Mouse (Mus musculus) olfactory bulb, adult 2 months (tissue): Measurements from ENCODE around the gene Prr7.

Source experiments
- CTCF ChIP-seq: fragments of 200-500 bp; IDR thresholded peaks from 2 replicates; pipeline ENCODE4 v1.5.1; 2012; ENCODE audit warnings: low read depth, mild to moderate bottlenecking, low read length, moderate library complexity; ENCODE audit not compliant: insufficient read depth
- POLR2A ChIP-seq: fragments of 200-500 bp; IDR thresholded peaks from 2 replicates; pipeline ENCODE4 v1.6.1; 2012; ENCODE audit warnings: mild to moderate bottlenecking, low read depth, low read length, moderate library complexity; ENCODE audit not compliant: insufficient read depth

GRCm38 (mm10) chr13:55494257-55494656 lies 30.2 kb downstream of the Prr7 start:
- TF ChIP-seq CTCF (no peak), POLR2A (no peak)
